Mouse (Mus musculus) stomach, embryonic 16.5 days (tissue): ENCODE measurements around the gene Emx2. TPM values are rescaled to one million over a fixed set of nuclear protein-coding genes. Genes with fewer than 3 reads are reported as not detected.

ENCODE experiments used
- ATAC-seq: fragments of 200-750 bp; cut with Nextera tagmentation; 2 replicates; pipeline ENCODE4 v1.8.0; 2017; ENCODE audit warnings: moderate number of reproducible peaks, moderate TSS enrichment; ENCODE audit not compliant: insufficient read depth, low FRiP score
- H3K27ac ChIP-seq: fragments of 300-500 bp; sonication (generic); 2 replicates; pipeline ENCODE4 v1.5.1; 2014; ENCODE audit warnings: low read length
- H3K27me3 ChIP-seq: fragments of 300-500 bp; sonication (generic); 2 replicates; pipeline ENCODE4 v1.6.1; 2014; ENCODE audit warnings: low read length, control low read depth, mixed read lengths; ENCODE audit not compliant: control insufficient read depth, insufficient read depth
- H3K36me3 ChIP-seq: fragments of 300-500 bp; sonication (generic); 2 replicates; pipeline ENCODE4 v1.6.1; 2014; ENCODE audit warnings: low read length; ENCODE audit not compliant: control insufficient read depth, insufficient read depth
- H3K4me1 ChIP-seq: fragments of 300-500 bp; sonication (generic); 2 replicates; pipeline ENCODE4 v1.6.1; 2014; ENCODE audit warnings: low read length, control low read depth, mixed read lengths; ENCODE audit not compliant: control insufficient read depth, insufficient read depth
- H3K4me2 ChIP-seq: fragments of 300-500 bp; sonication (generic); 2 replicates; pipeline ENCODE4 v1.6.1; 2014; ENCODE audit warnings: low read depth, low read length, mixed read lengths
- H3K4me3 ChIP-seq: fragments of 300-500 bp; sonication (generic); replicated peaks from 2 replicates; pipeline ENCODE4 v1.5.1; 2014; ENCODE audit warnings: mild to moderate bottlenecking, low read length
- H3K9ac ChIP-seq: fragments of 300-500 bp; sonication (generic); 2 replicates; pipeline ENCODE4 v1.6.1; 2014; ENCODE audit warnings: low read length
- H3K9me3 ChIP-seq: fragments of 300-500 bp; sonication (generic); replicated peaks from 2 replicates; pipeline ENCODE4 v1.6.1; 2016; ENCODE audit warnings: low read length, control low read depth; ENCODE audit not compliant: control insufficient read depth
- WGBS: fragments of 180-500 bp; shearing (Covaris S2); extraction: QIAGEN DNeasy Blood & Tissue Kit; methylation state at CpG from one replicate; pipeline ENCODE4 v1.1.7; 2014; 5-methylcytosine and 5-hydroxymethylcytosine counted together
- polyA plus RNA-seq: library from polyadenylated mRNA; unstranded; fragments of >200 nt; fragmentation: Nextera tagmentation; extraction: Ambion mirVana; gene quantifications from 2 replicates; pipeline ENCODE4 v1.2.1, GENCODE M21; 2015

The Emx2 gene
- polyA plus RNA-seq, 1 experiment from 2014 or later: 0.25 TPM

- Histone ChIP-seq H3K9ac (no peak overlapping the region), H3K4me2 (no peak overlapping the region), H3K36me3 (no peaks in the 10 kb centered on the region), H3K4me1 (peaks cover 15% of the 10 kb centered on the region), H3K27me3 (peaks cover 84% of the 10 kb centered on the region), H3K9me3 (no peaks in the 10 kb centered on the region), H3K4me3 (no peak overlapping the region), H3K27ac (no peak overlapping the region)
- ATAC-seq: no peak
- WGBS: 3% methylated on average over 34 of the region's 34 CpGs
Measured at GRCm38 (mm10) chr19:59460328-59461115, 2.4 kb downstream of the Emx2 start.

- H3K27me3 ChIP-seq: peaks cover 83% of the 10 kb centered on the region
- 3% methylated on average over 36 of the region's 36 CpGs for WGBS
- no peak overlapping the region for H3K4me3 ChIP-seq
- no peaks in the 10 kb centered on the region for H3K9me3 ChIP-seq
- ATAC-seq: no peak
- no peak overlapping the region for H3K4me2 ChIP-seq
- H3K27ac ChIP-seq: no peak overlapping the region
- no peaks in the 10 kb centered on the region for H3K36me3 ChIP-seq
- no peak overlapping the region for H3K9ac ChIP-seq
- H3K4me1 ChIP-seq: peaks cover 15% of the 10 kb centered on the region
Measured at GRCm38 (mm10) chr19:59461481-59462421, 3.6 kb downstream of the Emx2 start.

GRCm38 (mm10) chr19:59462459-59463292 is 4.5 kb downstream of the Emx2 start:
- Histone ChIP-seq H3K9ac (no peak overlapping the region), H3K4me1 (peaks cover 15% of the 10 kb centered on the region), H3K27me3 (peaks cover 83% of the 10 kb centered on the region), H3K9me3 (no peaks in the 10 kb centered on the region), H3K4me2 (no peak overlapping the region), H3K4me3 (no peak overlapping the region), H3K27ac (no peak overlapping the region), H3K36me3 (no peaks in the 10 kb centered on the region)
- no peak for ATAC-seq
- WGBS: 10% methylated on average over 19 of the region's 19 CpGs

- Histone ChIP-seq H3K4me3 (no peak overlapping the region), H3K9me3 (no peaks in the 10 kb centered on the region), H3K27me3 (peaks cover 83% of the 10 kb centered on the region), H3K27ac (no peak overlapping the region), H3K36me3 (no peaks in the 10 kb centered on the region), H3K9ac (no peak overlapping the region), H3K4me1 (peaks cover 7% of the 10 kb centered on the region), H3K4me2 (no peak overlapping the region)
- no peak for ATAC-seq
- WGBS: 5% methylated on average over 19 of the region's 19 CpGs
Measured at GRCm38 (mm10) chr19:59463842-59464443, 5.8 kb downstream of the Emx2 start.

GRCm38 (mm10) chr19:59465281-59465680 is 7.1 kb downstream of the Emx2 start:
- Histone ChIP-seq H3K9ac (no peak overlapping the region), H3K4me3 (no peak overlapping the region), H3K9me3 (no peaks in the 10 kb centered on the region), H3K36me3 (no peaks in the 10 kb centered on the region), H3K4me1 (no peaks in the 10 kb centered on the region), H3K27ac (no peak overlapping the region), H3K4me2 (no peak overlapping the region), H3K27me3 (peaks cover 85% of the 10 kb centered on the region)
- WGBS: 8% methylated on average over 2 of the region's 2 CpGs
- ATAC-seq: no peak

GRCm38 (mm10) chr19:59465751-59466410 is 7.7 kb downstream of the Emx2 start:
- no peak overlapping the region for H3K4me2 ChIP-seq
- no peak for ATAC-seq
- H3K36me3 ChIP-seq: no peaks in the 10 kb centered on the region
- H3K27ac ChIP-seq: no peak overlapping the region
- H3K9ac ChIP-seq: no peak overlapping the region
- no peak overlapping the region for H3K4me3 ChIP-seq
- 5% methylated on average over 10 of the region's 10 CpGs for WGBS
- peaks cover 87% of the 10 kb centered on the region for H3K27me3 ChIP-seq
- H3K4me1 ChIP-seq: no peaks in the 10 kb centered on the region
- H3K9me3 ChIP-seq: no peaks in the 10 kb centered on the region

GRCm38 (mm10) chr19:59466417-59466937 is 8.3 kb downstream of the Emx2 start:
- Histone ChIP-seq H3K4me2 (no peak overlapping the region), H3K27ac (no peak overlapping the region), H3K36me3 (no peaks in the 10 kb centered on the region), H3K4me3 (no peak overlapping the region), H3K9ac (no peak overlapping the region), H3K27me3 (peaks cover 88% of the 10 kb centered on the region), H3K4me1 (no peaks in the 10 kb centered on the region), H3K9me3 (no peaks in the 10 kb centered on the region)
- ATAC-seq: no peak
- 4% methylated on average over 6 of the region's 6 CpGs for WGBS

GRCm38 (mm10) chr19:59467016-59467412 is 8.8 kb downstream of the Emx2 start:
- H3K36me3 ChIP-seq: no peaks in the 10 kb centered on the region
- no peak overlapping the region for H3K4me2 ChIP-seq
- H3K9me3 ChIP-seq: no peaks in the 10 kb centered on the region
- ATAC-seq: no peak
- WGBS: 4% methylated on average over 19 of the region's 19 CpGs
- no peak overlapping the region for H3K9ac ChIP-seq
- H3K4me1 ChIP-seq: no peaks in the 10 kb centered on the region
- no peak overlapping the region for H3K4me3 ChIP-seq
- H3K27ac ChIP-seq: no peak overlapping the region
- peaks cover 88% of the 10 kb centered on the region for H3K27me3 ChIP-seq
